Mouse (Mus musculus): ENCODE measurements around the gene Elane.

DNA sequence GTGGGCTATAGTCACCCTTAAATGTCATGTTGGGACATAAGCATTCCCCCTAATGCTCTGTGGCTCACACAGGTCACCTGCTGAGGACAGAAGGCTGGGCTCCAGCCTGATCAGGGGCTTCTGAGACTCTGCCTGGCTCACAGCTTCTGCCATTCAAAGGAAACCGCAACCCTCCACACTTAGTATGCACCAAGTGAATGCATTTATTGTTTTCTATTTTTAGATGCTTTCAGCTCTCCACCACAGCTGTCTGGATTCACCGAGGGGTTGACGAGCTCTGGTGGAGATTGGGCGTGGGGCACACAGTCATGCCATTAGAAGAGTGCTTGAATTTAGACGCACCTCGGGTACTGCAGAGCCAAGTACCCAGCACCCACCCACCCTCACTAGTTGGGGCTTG lies 12.7 kb upstream of the Elane start:
- TF ChIP-seq POLR2A (IDR thresholded peaks at IDR 0.05; ENCODE audit: borderline replicate concordance, control insufficient read depth, low read depth, low read length) (no peak), CTCF (IDR thresholded peaks at IDR 0.05; ENCODE audit: control insufficient read depth, insufficient read depth, low read length) (no peak)
